Mouse (Mus musculus) olfactory bulb, adult 2 months (tissue): ENCODE data around the gene Usp49.
"Not testable (repeated sequence)": the region's sequence is repeated elsewhere in the genome, so short reads cannot be mapped to it uniquely, and the experiment has no call there.

ENCODE experiments used
- CTCF ChIP-seq: fragments of 200-500 bp; IDR thresholded peaks from 2 replicates; pipeline ENCODE4 v1.5.1; 2012; ENCODE audit warnings: low read depth, mild to moderate bottlenecking, low read length, moderate library complexity; ENCODE audit not compliant: insufficient read depth
- POLR2A ChIP-seq: fragments of 200-500 bp; IDR thresholded peaks from 2 replicates; pipeline ENCODE4 v1.6.1; 2012; ENCODE audit warnings: mild to moderate bottlenecking, low read depth, low read length, moderate library complexity; ENCODE audit not compliant: insufficient read depth

DNA sequence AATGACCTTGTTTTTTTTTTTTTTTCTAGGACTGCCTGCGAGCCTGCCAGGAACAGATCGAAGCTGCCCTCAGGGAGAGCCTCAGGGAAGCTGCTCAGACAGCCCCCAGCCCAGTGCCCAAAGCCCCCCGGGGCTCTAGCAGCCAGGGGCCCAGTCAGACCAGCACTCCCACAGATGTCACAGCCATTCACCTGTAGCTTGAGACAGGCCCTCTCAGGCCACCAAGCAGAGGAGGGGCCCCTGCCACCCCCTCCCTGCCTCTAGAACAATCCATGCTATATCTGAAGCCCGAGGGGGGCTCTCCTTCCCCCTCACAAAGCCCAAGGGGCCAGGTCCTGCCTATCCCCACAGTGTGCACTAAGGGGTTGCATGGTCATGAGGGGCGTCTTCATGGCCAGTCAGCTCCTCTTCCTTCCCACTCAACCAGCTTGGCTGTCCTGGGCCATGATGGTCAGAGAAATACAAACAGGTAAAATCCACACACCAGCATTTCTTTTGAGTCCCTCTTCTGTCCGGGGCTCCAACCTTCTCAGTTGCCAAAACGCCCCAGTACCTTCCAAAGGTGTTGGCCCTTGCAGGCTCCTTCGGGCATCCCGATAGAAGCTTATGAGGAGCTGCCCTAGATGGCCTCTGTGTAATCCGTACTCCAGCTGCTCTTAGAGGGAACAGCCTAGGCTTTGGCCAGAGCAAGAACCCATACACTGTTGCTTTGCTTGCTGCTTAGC, 31.7 kb upstream of the Usp49 start:
- TF ChIP-seq CTCF, POLR2A: not testable (repeated sequence)
